ENCODE assay signal across 17 mouse cellular contexts in genomic region chr2:74981856-74982255, GRCm38 (mm10).
"Had no signal": no experiment of that assay in that cellular context is flagged by ENCODE, and none has a peak within 500 bp of the region (broad histone marks: within the 10 kb centered on the region; RNA-seq: fewer than 3 reads in every experiment).

No protein-coding gene starts in this region.

- H3K4me1 ChIP-seq: lung, embryonic 15.5 days; megakaryocyte, embryonic 14.5 days; midbrain, embryonic 13.5 days; midbrain, embryonic 15.5 days; neural tube, embryonic 12.5 days; stomach, embryonic 15.5 days had no signal

- H3K9ac ChIP-seq: lung, embryonic 15.5 days; midbrain, embryonic 13.5 days; midbrain, embryonic 15.5 days; neural tube, embryonic 12.5 days; stomach, embryonic 15.5 days had no signal

- H3K4me2 ChIP-seq: lung, embryonic 15.5 days; midbrain, embryonic 11.5 days; midbrain, embryonic 13.5 days; midbrain, embryonic 15.5 days; neural tube, embryonic 12.5 days; stomach, embryonic 15.5 days had no signal

- H3K9me3 ChIP-seq: lung, embryonic 15.5 days; midbrain, embryonic 13.5 days; midbrain, embryonic 15.5 days; neural tube, embryonic 12.5 days; stomach, embryonic 15.5 days had no signal

- ATAC-seq: lung, postnatal 0 days; midbrain, embryonic 13.5 days; midbrain, embryonic 15.5 days had no signal

- H3K27ac ChIP-seq: lung, embryonic 15.5 days; macrophage; midbrain, embryonic 13.5 days; midbrain, embryonic 15.5 days; neural tube, embryonic 12.5 days; stomach, embryonic 15.5 days; stomach, postnatal 0 days had no signal

- H3K4me3 ChIP-seq: lung, embryonic 15.5 days; megakaryocyte, embryonic 14.5 days; midbrain, embryonic 13.5 days; midbrain, embryonic 15.5 days; neural tube, embryonic 12.5 days; stomach, embryonic 15.5 days had no signal

- DNase-seq: lung, adult 2 months; lung, postnatal 14 days; lung, postnatal 36 days; right cerebral cortex, postnatal 14 days; thymus, adult 2 months; thymus, postnatal 25 days; thymus, postnatal 4 days had no signal

- H3K27me3 ChIP-seq: lung, embryonic 15.5 days; midbrain, embryonic 13.5 days; midbrain, embryonic 15.5 days; neural tube, embryonic 12.5 days; stomach, embryonic 15.5 days had no signal

- H3K36me3 ChIP-seq: lung, embryonic 15.5 days; midbrain, embryonic 13.5 days; midbrain, embryonic 15.5 days; neural tube, embryonic 12.5 days; stomach, embryonic 15.5 days had no signal
